Mouse (Mus musculus) right cerebral cortex, adult 2 months (tissue): ENCODE results near the gene Exph5.

Experiments used
- DNase-seq, 2 experiments: peaks; one replicate each; pipeline ENCODE4 v3.0.0; 2021 to 2022; ENCODE audit warnings: low spot score in 2 of 2

Exph5 gene

DNA sequence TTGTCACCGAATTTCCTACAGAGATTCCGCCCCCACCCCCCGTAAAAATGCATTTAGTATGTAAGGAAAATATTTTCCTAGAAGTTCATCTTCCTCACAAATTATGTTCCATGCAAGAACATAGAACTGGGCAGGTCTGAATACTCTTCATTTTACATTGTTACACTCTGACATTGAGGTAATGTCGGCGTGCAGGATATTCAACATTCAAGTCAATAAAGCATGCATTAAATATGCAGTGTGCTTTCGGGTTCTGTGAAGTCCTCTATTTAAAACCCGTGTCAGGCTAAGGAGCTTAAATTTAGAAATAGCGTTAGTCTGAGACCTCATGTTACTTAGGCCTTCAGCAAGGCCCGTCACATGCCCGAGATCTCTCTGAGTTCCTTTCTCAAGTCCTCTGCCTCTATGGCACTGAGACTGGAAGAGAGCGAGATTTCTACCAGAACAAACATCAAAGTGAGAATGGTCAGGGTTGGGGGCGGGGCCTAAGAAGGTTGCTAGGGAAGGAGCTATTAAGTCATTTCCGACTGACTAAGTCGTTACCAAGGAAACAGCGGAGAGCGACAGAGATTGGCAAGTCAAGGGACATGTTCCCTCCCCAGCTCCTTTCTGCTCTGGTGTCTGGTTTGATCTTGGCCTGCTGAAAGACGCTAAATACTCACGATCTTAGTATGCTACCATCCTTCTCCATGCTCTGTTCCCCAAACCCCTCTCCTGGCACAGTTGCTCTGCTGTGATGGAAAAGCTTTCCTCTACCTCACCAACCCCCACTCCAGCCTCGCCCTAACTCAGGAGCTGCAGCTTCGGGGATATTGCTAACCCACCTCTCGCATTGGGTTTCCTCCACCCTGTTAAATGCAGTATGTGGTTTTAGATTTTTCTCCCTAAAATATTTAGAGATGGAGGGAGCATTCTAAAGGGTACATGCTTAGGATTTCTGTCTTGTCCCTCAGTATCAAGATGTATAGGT lies 103.6 kb downstream of the Exph5 start:
- peak; percentile 58 to 68 for DNase-seq

- no peak for DNase-seq
Observed at GRCm38 (mm10) chr9:53408548-53408947, 107.1 kb downstream of the Exph5 start.

DNA sequence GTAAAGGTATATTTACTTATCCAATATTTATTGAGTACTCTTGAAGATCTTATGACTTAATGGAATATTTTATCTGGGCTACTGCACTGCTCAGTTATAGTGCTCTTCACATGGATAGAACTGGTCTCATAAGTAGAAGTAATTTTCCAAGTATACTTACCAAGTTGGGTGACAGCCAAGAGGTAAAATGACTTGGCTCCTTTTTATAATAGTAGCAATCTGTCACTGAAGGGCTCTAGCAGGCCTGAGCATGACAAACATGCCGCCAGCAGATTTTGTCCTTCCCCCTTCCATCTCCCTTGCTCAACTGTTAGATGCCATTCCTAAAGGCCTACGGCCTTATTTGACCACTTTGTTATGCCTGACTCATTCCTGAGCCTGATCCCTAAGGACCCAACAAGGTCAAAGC lies 107.5 kb downstream of the Exph5 start:
- no peak for DNase-seq

DNA sequence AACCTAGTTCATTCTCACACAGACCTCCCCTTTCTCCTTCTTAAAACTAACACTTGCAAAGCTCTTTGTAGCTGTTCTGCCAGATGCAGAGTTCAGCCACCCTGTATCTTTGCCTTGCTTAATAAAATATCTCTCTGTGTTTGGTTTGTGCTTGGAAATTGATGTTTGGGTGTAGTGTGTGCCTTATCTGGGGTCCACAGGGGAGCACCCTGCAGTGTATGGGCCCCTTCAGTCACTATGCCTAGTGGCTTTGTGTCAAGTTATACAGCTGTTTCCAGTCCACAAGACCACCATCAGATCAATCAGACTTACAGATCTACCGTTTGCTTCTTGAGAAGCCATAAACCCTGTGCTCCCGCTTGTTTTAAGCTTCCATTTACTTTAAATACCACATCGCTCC lies 108.0 kb downstream of the Exph5 start:
- DNase-seq = no peak

- DNase-seq = no peak
Observed at GRCm38 (mm10) chr9:53422133-53422896, 120.8 kb downstream of the Exph5 start.

- no peak for DNase-seq
Observed at GRCm38 (mm10) chr9:53426726-53427125, 125.3 kb downstream of the Exph5 start.
